Mouse (Mus musculus) neural tube, embryonic 11.5 days (tissue): ENCODE results near the gene Itgb1. TPM values are rescaled to one million over a fixed set of nuclear protein-coding genes. Genes with fewer than 3 reads are reported as not detected.
A peak's percentile ranks its signal among the peaks of the same experiment; 100 is the strongest.

Source experiments
- ATAC-seq: fragments of 200-750 bp; cut with Nextera tagmentation; 2 replicates; pipeline ENCODE4 v1.8.0; 2017; ENCODE audit warnings: moderate number of reproducible peaks, mild to moderate bottlenecking, moderate TSS enrichment, moderate library complexity; ENCODE audit not compliant: insufficient read depth, low FRiP score, low TSS enrichment
- DNase-seq: peaks from one replicate; pipeline ENCODE4 v3.0.0-alpha.2; 2015; ENCODE audit warnings: low spot score
- H3K27ac ChIP-seq: fragments of 300-500 bp; sonication (generic); 2 replicates; pipeline ENCODE4 v1.5.1; 2014; ENCODE audit warnings: low read depth, mild to moderate bottlenecking, low read length
- H3K27me3 ChIP-seq: fragments of 300-500 bp; sonication (generic); 2 replicates; pipeline ENCODE4 v1.6.1; 2014; ENCODE audit warnings: mild to moderate bottlenecking, low read length, mixed read lengths; ENCODE audit not compliant: control insufficient read depth, insufficient read depth
- H3K36me3 ChIP-seq: fragments of 300-500 bp; sonication (generic); 2 replicates; pipeline ENCODE4 v1.6.1; 2014; ENCODE audit warnings: mild to moderate bottlenecking, low read length, moderate library complexity, mixed read lengths; ENCODE audit not compliant: control insufficient read depth, insufficient read depth
- H3K4me1 ChIP-seq: fragments of 300-500 bp; sonication (generic); 2 replicates; pipeline ENCODE4 v1.6.1; 2014; ENCODE audit warnings: low read length, mixed read lengths; ENCODE audit not compliant: control insufficient read depth, insufficient read depth
- H3K4me2 ChIP-seq: fragments of 300-500 bp; sonication (generic); 2 replicates; pipeline ENCODE4 v1.6.1; 2014; ENCODE audit warnings: low read depth, mild to moderate bottlenecking, moderate library complexity
- H3K4me3 ChIP-seq: fragments of 300-500 bp; sonication (generic); 2 replicates; pipeline ENCODE4 v1.5.1; 2014; ENCODE audit warnings: low read depth, low read length
- H3K9ac ChIP-seq: fragments of 300-500 bp; sonication (generic); 2 replicates; pipeline ENCODE4 v1.6.1; 2014; ENCODE audit warnings: mild to moderate bottlenecking, low read length
- H3K9me3 ChIP-seq: fragments of 300-500 bp; sonication (generic); 2 replicates; pipeline ENCODE4 v1.6.1; 2016; ENCODE audit warnings: low read length; ENCODE audit not compliant: control insufficient read depth
- WGBS: fragments of 180-500 bp; shearing (Covaris S2); extraction: QIAGEN DNeasy Blood & Tissue Kit; methylation state at CpG from one replicate; pipeline ENCODE4 v1.1.7; 2014; 5-methylcytosine and 5-hydroxymethylcytosine counted together
- polyA plus RNA-seq: library from polyadenylated mRNA; unstranded; fragments of >200 nt; fragmentation: Nextera tagmentation; extraction: Ambion mirVana; gene quantifications from 2 replicates; pipeline ENCODE4 v1.2.1, GENCODE M21; 2014

Itgb1 gene
- polyA plus RNA-seq = 196 and 199 TPM in 2 replicates

GRCm38 (mm10) chr8:128685507-128686428, at the start of gene Itgb1:
Gene Itgb1 (plus strand): TSS chr8:128685654.
- Histone ChIP-seq H3K9me3 (no peaks in the 10 kb centered on the region), H3K4me1 (peaks cover 8% of the 10 kb centered on the region; the same call in 1 of the 2 replicates), H3K27me3 (no peaks in the 10 kb centered on the region), H3K9ac (peak within 1 kb of the TSS; percentile 98), H3K4me2 (peak within 1 kb of the TSS; percentile 52), H3K27ac (peak within 1 kb of the TSS; percentile 97), H3K4me3 (peak within 1 kb of the TSS; percentile 87), H3K36me3 (no peaks in the 10 kb centered on the region)
- WGBS = under 1% methylated on average over 100 of the region's 113 CpGs
- ATAC-seq (peak; percentile 94), DNase-seq (peak; percentile 98)

GRCm38 (mm10) chr8:128643104-128643503, 42.4 kb upstream of the Itgb1 start:
- Histone ChIP-seq H3K36me3 (no peaks in the 10 kb centered on the region), H3K4me3 (no peak overlapping the region), H3K4me1 (no peaks in the 10 kb centered on the region), H3K9ac (no peak overlapping the region), H3K27ac (no peak overlapping the region), H3K27me3 (no peaks in the 10 kb centered on the region), H3K9me3 (no peaks in the 10 kb centered on the region), H3K4me2 (no peak overlapping the region)
- ATAC-seq = no peak
- DNase-seq = no peak
- 91% methylated on average over 1 of the region's 1 CpGs for WGBS

DNA sequence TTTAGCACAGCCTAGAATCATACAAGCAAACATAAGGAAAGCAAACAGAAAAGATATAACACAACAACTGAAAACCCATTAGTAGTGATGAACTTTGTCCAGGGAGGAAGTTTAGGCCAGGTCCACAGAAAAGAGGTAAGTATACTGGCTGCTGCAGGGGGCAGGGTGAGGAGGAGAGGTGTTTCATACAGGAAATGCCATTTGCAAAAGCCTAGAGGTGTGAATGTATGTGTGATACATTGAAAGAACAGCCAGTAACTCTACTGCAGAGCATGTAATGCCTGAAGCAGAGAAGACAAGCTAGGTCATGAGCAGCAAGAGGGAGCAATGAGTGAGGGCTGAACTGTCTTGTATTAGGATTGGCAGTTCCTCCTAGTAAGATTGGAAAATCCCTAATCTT, 40.0 kb upstream of the Itgb1 start:
- H3K4me2 ChIP-seq = no peak overlapping the region
- H3K9me3 ChIP-seq = no peaks in the 10 kb centered on the region
- H3K4me3 ChIP-seq = no peak overlapping the region
- no peak overlapping the region for H3K9ac ChIP-seq
- no peak overlapping the region for H3K27ac ChIP-seq
- no peaks in the 10 kb centered on the region for H3K27me3 ChIP-seq
- DNase-seq = no peak
- no peaks in the 10 kb centered on the region for H3K4me1 ChIP-seq
- H3K36me3 ChIP-seq = no peaks in the 10 kb centered on the region
- no peak for ATAC-seq

GRCm38 (mm10) chr8:128646456-128646855, 39.0 kb upstream of the Itgb1 start:
- H3K4me1 ChIP-seq = no peaks in the 10 kb centered on the region
- no peaks in the 10 kb centered on the region for H3K9me3 ChIP-seq
- DNase-seq = no peak
- no peaks in the 10 kb centered on the region for H3K27me3 ChIP-seq
- H3K4me2 ChIP-seq = no peak overlapping the region
- H3K27ac ChIP-seq = no peak overlapping the region
- H3K36me3 ChIP-seq = no peaks in the 10 kb centered on the region
- H3K4me3 ChIP-seq = no peak overlapping the region
- WGBS = 82% methylated on average over 5 of the region's 5 CpGs
- no peak overlapping the region for H3K9ac ChIP-seq
- ATAC-seq = no peak

DNA sequence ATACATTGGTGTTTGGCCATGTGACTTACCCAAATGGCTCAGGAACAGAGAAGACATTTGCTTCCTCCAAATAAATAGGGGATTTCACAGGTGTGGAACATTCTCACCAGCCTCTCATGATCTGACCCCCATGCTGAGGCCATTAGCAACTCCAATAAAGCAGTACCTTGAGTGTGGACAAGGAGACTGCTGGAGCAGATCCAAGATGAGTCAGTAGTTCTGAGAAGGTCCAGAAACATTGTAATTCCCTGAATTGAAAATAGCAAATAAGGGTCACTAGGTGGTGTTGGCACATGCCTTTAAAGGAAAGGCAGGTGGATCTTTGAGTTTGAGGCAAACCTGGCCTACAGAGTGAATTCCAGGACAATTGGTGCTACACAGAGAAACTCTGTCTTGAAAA, 37.4 kb upstream of the Itgb1 start:
- Histone ChIP-seq H3K27me3 (no peaks in the 10 kb centered on the region), H3K36me3 (no peaks in the 10 kb centered on the region), H3K4me3 (no peak overlapping the region), H3K4me2 (no peak overlapping the region), H3K27ac (no peak overlapping the region), H3K9ac (no peak overlapping the region), H3K9me3 (no peaks in the 10 kb centered on the region), H3K4me1 (no peaks in the 10 kb centered on the region)
- no peak for DNase-seq
- no peak for ATAC-seq

DNA sequence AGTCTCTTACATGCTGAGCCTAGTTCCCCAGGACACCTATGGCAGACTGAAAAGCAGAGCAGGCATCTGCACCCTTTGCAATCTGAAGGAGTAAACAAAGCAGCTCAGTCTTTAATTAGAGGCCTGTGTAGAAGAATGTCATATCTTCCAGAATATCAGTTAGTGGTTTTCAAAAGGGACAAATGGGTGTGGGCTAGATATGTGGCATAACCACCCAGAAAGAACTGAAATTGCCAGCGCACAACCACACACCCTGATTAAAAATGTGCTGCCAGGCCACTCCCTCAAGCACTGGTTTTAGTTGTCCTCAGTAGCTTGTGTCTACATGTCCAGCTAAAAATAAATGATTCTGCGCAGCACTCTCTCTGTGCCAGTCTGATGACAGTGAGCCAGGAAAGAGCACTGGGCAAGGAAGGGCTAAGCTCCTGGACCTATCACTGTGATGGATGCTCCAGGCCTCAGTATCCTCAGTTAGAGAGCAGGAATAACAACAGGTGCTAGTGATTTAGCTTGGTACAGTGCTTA, 35.1 kb upstream of the Itgb1 start:
- Histone ChIP-seq H3K36me3 (no peaks in the 10 kb centered on the region), H3K4me2 (no peak overlapping the region), H3K9ac (no peak overlapping the region), H3K27me3 (no peaks in the 10 kb centered on the region), H3K9me3 (no peaks in the 10 kb centered on the region), H3K4me1 (no peaks in the 10 kb centered on the region), H3K27ac (no peak overlapping the region), H3K4me3 (no peak overlapping the region)
- WGBS = 97% methylated on average over 2 of the region's 2 CpGs
- ATAC-seq (no peak), DNase-seq (no peak)

DNA sequence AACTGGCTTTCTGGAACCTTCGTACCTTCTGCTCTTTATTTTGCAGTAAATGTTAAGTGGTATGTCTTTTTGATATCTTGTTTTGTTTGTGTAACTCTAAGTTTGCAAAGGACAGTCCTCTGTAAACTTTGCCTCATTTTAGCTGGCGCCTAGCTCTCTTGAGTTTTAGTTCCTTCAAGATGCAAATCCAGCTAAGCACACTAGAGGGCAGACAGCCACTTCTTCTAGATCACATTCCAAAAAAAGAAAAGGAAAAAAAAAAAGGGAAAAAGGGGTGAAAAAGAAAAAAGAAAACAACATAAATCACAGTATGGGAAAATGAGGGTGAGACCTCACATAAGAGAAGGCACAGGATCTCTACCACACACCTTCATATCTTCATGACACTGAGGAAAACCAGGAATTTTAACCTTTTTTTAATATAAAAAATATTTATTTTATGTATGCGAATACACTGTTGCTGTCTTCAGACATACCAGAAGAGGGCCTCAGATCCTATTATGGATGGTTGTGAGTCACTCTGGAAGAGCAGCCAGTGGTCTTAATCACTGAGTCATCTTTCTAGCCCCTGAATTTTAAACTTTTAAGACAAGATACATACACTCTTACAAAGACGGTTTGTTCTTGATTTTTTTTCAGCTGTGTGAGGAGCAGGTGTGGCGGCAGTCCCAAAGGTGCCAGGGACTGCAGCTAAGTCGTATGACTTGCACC, 32.9 kb upstream of the Itgb1 start:
- no peaks in the 10 kb centered on the region for H3K27me3 ChIP-seq
- WGBS = 52% methylated on average over 6 of the region's 6 CpGs
- no peaks in the 10 kb centered on the region for H3K9me3 ChIP-seq
- no peaks in the 10 kb centered on the region for H3K36me3 ChIP-seq
- H3K9ac ChIP-seq = no peak overlapping the region
- H3K4me2 ChIP-seq = no peak overlapping the region
- no peak overlapping the region for H3K27ac ChIP-seq
- no peak overlapping the region for H3K4me3 ChIP-seq
- DNase-seq (peak; percentile 29), ATAC-seq (no peak)
- no peaks in the 10 kb centered on the region for H3K4me1 ChIP-seq

DNA sequence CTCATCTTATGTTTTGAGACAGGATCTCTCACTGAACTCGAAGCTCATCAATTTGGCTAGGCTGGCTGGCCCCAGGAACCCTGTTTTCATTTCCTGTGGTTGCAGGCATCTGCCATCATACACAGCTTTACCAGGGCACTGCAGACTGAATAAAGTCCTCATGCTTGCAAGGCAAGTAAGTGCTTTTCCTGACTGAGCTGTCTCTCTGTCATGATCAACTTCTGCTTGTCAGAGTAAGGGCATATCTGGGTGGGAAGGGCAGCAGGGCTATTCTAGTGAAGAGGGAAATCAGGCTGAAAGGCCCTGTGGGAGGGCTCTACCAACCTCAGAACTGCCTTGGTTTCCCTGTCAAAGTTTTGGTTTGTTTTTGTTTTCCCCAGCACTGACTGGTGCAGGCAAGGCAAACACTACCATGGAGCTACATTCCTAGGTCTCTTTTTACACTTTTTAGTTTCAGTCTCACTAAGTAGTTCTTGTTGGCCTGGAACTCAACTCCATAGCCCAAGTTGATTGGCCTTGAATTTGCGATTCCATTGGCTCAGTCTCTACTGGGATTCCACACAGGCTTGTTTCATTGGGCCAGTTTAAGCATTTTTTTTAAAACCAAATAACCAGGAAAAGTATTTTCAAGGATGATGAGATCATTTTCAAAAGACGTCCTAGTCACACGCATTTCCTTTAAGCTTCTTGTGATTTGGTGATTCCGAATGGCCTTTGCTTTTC, 31.7 kb upstream of the Itgb1 start:
- Histone ChIP-seq H3K27ac (peak overlapping the region; percentile 83; the same call in 1 of the 2 replicates), H3K9me3 (no peaks in the 10 kb centered on the region), H3K27me3 (no peaks in the 10 kb centered on the region), H3K36me3 (no peaks in the 10 kb centered on the region), H3K4me3 (no peak overlapping the region), H3K4me1 (no peaks in the 10 kb centered on the region), H3K9ac (no peak overlapping the region), H3K4me2 (peak overlapping the region; percentile 46)
- DNase-seq = no peak
- WGBS = 45% methylated on average over 5 of the region's 5 CpGs
- ATAC-seq = no peak
